Mouse (Mus musculus): ENCODE measurements around the gene Zbtb45.

Zbtb45 gene

DNA sequence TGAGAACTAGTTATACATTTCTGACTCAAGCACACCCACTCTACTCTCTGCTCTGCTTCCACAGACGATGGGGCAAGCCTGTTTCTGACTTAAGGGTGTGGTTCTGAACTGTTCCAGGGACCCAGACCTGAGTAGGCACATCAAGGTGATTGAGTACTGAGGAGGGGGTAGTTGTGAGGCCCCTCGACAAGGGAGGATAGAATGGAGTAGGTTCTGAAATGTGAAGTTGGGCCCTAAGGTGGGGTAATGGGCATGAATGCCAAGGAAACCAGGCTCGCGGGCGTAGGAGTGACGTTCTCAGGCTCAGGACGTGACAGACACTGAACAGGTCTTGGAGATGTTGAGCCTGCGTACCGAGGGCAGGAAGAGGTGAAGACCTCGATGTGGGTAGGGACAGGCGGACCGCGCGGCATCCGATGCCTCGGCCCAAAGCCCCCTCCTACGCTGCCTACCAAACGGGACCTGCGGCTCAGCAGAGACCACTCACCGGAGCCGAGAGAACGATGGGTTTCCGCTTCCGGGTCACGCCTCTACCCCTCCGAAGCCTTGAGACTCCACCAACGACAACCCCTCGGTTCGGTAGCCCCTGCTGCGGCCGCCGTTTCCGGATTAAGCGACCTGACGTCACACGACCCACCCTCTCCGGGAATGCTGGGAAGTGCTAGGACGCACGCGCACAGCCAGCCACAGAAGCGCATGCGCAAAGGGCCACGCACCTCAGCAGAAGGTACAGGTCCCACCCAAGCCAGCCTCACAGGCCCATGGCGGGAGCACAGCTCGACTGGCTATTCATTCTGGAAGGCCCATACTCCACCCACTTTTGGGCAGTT is 24.5 kb upstream of the Zbtb45 start, which contains the start of gene Chmp2a:
Chmp2a (minus strand) TSS at position 660 of the 830 bp plus-strand sequence.
- DNase-seq (ENCODE audit: low spot score in 2 of 2): peak; percentile 95 to 98

- DNase-seq (ENCODE audit: low spot score in 2 of 2): no peak
Observed at GRCm38 (mm10) chr7:13033451-13034147, 23.8 kb upstream of the Zbtb45 start.

- DNase-seq (ENCODE audit: low spot score in 2 of 2): no peak
Observed at GRCm38 (mm10) chr7:13032541-13032940, 22.7 kb upstream of the Zbtb45 start.

- no peak for DNase-seq (ENCODE audit: low spot score in 2 of 2)
Observed at GRCm38 (mm10) chr7:13031983-13032382, 22.1 kb upstream of the Zbtb45 start.

GRCm38 (mm10) chr7:13031069-13031468 is 21.2 kb upstream of the Zbtb45 start:
- no peak for DNase-seq (ENCODE audit: low spot score in 2 of 2)

- DNase-seq (ENCODE audit: low spot score in 2 of 2): no peak
Observed at GRCm38 (mm10) chr7:13028986-13029385, 19.2 kb upstream of the Zbtb45 start.

DNA sequence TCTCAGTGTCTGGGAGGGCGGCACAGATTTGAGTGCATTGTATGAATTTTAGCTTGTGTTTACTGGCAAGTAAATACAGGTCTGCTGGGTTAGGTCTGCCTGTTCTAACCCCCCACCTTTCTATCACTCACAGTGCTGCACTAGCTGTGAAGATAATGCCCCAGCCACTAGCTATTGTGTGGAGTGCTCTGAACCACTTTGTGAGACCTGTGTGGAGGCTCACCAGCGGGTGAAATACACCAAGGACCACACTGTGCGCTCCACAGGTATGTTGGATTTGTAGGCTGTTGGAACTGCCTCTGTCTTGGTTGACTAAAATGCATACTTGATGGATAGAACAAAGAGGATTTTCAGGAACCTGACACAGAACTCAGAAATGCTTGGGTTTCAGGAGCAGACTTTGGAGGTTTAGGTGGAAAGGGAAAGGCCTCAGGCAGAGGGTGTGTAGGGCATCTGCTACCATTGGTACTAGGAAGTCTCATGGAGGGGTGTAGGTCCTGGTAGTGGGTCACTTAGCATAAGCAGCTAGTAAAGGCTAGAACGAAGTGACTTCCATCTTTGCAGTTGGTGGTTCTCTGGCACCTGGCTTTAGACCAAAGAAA is 15.8 kb upstream of the Zbtb45 start:
- no peak for DNase-seq (ENCODE audit: low spot score in 2 of 2)

GRCm38 (mm10) chr7:13024805-13025204 is 15.0 kb upstream of the Zbtb45 start:
- DNase-seq (ENCODE audit: low spot score in 2 of 2): peak in 1 of 2 experiments; percentile 81

DNA sequence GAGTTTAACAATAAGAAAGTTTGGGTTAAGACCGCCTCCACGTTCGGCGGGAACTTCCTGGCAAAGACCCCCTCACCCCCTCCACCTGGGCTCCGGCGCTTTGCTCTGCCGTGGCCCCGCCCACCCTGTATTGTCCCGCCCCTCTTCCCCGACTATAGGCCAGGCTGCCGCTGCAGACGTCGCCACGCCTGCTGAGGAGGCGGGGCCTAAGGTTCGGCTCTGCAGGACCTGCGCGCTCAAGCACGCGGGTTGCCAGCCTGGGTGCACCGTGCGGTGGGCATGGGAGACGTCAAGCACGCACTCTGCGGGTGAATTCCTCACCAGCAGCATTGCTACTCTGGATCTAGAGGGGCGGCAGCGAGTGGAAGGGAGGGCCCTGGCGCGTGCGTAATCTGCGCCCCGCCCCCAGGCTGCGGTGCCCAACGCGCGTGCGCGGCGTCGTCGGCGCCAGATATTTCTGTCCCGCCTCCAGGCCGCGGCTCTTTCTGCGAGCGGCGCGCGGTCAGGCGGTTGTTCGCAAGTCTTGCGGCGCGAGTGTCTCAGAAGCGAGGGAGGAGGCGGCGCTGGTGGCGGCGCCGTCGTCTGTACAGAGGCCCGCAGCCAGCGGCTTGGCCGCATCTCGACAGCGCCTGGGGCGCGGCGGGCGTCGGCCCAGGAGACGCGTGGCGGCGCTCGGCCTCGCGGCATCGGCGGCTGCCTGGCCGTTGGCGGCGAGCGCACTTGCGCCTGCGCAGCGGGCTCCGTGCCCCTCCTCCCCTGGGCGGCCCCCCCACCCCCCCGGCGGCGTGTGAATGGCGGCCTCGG is 14.3 kb upstream of the Zbtb45 start:
- DNase-seq (ENCODE audit: low spot score in 2 of 2): peak; percentile 89 to 94

GRCm38 (mm10) chr7:13022773-13023535 is 13.1 kb upstream of the Zbtb45 start:
- no peak for DNase-seq (ENCODE audit: low spot score in 2 of 2)

- DNase-seq (ENCODE audit: low spot score in 2 of 2): no peak
Observed at GRCm38 (mm10) chr7:13015217-13015616, 5.4 kb upstream of the Zbtb45 start.

DNA sequence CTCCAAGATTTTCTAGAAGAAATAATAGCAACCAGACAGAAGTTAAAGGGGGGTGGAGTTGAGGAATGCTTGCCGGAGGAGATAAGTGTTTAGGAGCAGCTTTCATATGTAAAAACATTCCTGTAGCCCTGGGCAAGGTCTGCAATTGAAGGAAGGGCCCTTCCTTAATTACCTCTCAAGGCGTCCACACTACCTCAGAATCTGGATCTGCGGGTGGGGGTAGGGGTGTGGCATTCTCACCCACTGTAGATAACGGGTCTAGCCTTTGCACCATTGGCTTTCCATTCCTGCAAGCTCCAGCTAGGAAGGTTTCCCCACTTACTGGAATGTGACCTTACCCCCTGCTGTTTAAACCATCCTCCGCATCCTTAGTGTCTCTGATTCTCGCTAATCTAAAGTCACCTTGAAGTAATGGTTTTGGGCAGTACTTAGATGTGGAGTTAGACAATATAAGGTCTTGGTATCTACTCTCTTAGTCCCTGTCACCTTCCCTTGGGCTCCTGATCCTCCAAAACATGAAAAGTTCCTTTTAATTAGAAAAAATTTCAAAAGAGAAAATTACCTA is 4.5 kb upstream of the Zbtb45 start:
- no peak for DNase-seq (ENCODE audit: low spot score in 2 of 2)

GRCm38 (mm10) chr7:13013671-13014070 is 3.8 kb upstream of the Zbtb45 start:
- no peak for DNase-seq (ENCODE audit: low spot score in 2 of 2)

DNA sequence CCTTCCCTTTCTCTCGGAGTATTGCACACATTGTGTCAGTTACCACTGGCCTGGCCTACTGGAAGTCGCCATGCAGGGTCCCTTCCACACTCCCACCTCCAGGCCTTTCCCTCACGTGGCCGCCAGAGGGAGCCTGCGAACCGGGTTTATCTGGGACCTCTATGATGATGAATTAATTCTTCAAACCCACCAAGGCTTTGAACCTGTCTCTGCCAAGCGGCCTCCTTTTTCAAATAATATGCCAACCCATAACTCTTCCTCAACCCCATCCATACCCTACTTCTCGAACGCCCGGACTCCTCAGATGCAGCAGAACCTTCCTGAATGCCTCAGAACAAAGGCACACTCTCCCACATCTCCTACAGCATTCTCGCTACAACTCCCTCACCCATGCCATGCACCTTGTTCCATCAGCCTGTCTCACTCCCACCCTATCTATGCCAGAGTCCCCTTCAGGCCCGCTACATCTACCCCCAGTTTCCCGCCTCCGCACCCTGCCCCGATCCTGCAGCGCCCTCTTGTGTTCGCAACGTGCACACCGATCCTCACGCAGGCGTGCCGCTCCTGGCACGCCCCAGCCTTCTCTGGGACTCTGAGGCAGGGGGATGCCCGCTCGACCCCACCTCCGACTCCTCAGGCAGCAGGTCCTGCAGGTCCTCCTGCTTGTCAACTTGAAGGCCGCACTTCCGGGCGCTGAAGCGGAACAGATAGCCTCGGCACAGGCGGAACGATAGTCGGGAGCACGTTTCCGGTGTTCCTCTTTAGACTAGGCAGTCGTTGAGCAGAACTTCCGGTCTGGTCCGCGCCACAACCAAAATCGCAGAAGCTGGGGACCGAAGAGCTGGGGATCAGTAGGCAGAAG is 460 bp downstream of the Zbtb45 start:
- DNase-seq (ENCODE audit: low spot score in 2 of 2): peak; percentile 84 to 96

GRCm38 (mm10) chr7:13007341-13008092 is 2.3 kb downstream of the Zbtb45 start:
- no peak for DNase-seq (ENCODE audit: low spot score in 2 of 2)

DNA sequence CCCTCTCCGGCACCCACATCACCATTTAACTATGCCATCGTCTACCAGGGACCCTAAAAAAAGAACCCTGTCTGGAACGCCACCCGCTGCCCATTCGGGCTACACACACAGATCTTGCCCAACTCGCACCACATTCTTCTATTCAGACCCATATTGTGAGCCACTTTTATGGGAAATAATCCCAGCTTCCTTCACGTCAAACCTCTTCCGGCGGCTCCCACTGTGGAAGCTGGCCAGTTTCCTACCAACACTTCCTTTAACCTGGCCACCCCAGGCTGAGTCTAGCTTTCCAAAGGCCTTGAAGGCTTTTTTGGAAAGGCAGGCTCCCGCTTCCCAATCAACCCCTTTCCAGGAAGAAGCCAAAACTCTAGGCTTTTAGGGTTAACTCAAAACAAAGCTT is 3.3 kb downstream of the Zbtb45 start:
- DNase-seq (ENCODE audit: low spot score in 2 of 2): no peak

- DNase-seq (ENCODE audit: low spot score in 2 of 2): no peak
Observed at GRCm38 (mm10) chr7:13006011-13006410, 3.8 kb downstream of the Zbtb45 start.

GRCm38 (mm10) chr7:13003380-13003779 is 6.5 kb downstream of the Zbtb45 start:
- DNase-seq (ENCODE audit: low spot score in 2 of 2): no peak

- no peak for DNase-seq (ENCODE audit: low spot score in 2 of 2)
Observed at GRCm38 (mm10) chr7:13001584-13001983, 8.2 kb downstream of the Zbtb45 start.
